Mouse (Mus musculus): ENCODE results near the gene Mpv17. TPM values are rescaled to one million over a fixed set of nuclear protein-coding genes. Genes with fewer than 3 reads are reported as not detected.

Gene Mpv17
- polyA plus RNA-seq, 1 experiment from 2014 or later, result 77.0 TPM

DNA sequence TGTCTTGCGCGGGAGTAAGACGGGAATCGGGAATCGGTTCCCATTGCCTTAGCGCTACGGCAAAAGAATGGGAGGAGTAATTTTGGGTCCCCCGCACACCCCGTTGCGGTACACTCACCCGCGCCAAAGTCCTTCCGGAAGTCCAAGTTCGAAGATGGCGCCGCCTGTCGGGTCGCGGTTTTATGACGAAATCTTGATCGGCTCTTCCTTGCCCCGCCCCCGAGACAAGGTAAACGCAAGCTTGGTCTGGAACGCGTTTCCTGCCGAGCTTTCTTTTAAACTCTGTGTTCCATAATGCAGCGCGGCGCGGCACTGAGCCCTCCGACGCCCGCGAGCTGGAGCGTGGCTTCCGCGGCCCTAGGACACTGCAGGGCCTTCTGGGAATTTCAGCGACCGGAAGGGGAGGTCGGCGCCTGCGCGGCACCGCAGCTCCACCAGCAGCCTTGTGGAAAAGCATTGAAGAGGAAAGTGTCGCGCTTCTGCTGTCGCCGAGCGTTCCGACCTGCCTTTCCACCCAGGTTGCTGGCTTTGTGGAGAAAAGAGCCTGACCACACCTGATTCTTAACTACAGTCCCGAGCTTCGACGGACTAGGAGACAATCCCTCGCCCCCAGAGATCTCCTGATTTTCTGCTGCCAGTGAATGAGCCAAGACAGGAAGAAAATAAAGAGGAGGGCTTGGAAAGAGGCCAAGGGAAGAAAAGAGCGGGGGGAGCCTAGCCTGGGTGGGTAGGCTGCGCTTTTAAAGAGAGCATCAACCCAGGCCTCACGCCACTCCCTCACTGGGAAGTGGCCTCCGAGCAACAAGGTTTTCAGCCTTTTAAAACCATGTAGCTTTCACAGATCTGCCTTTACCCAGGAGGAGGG lies 25.9 kb upstream of the Mpv17 start, which contains the start of the genes Gm29609 and Gtf3c2:
TSS of gene Gm29609 (minus strand) at position 146 of the 865 bp plus-strand sequence.
TSS of gene Gtf3c2 (minus strand) at position 379 of the 865 bp plus-strand sequence.
- Histone ChIP-seq H3K9me3 (replicated peaks) (no peaks in the 10 kb centered on the region), H3K4me2 (peak within 1 kb of the TSS; percentile 82), H3K4me3 (peak within 1 kb of the TSS; percentile 84), H3K9ac (peak within 1 kb of the TSS; percentile 62), H3K36me3 (no peaks in the 10 kb centered on the region), H3K27ac (peak within 1 kb of the TSS; percentile 97), H3K4me1 (replicated peaks) (peaks cover 12% of the 10 kb centered on the region), H3K27me3 (no peaks in the 10 kb centered on the region)
- ATAC-seq (replicated peaks; ENCODE audit: insufficient number of reproducible peaks, insufficient read depth, low FRiP score, low read depth), result peak; percentile 97
- WGBS, result under 1% methylated on average over 59 of the region's 59 CpGs

DNA sequence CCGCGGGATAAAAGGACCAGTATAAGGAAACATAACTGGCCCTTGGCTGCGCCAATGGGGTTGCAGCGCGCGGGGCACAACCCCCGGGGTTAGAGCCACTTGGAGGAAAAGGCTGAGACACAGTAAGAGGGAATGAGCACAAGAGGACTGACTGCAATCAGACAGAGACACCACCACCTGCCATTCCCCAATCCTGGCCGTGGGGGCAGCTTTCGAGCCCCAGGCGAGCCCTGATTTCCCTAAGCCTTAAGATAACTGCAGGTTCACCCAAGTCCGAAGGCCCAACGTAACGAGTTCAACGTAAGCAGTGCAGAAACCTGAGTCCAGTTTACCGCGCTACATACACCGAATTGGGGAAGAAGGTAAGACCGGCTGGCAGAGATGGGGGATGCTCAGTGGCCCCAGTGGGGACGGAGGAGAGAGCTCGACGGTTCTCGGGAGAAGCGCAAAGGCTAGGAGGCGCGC lies 25.3 kb upstream of the Mpv17 start:
- H3K9ac ChIP-seq, result peak overlapping the region; percentile 62
- no peaks in the 10 kb centered on the region for H3K9me3 ChIP-seq (replicated peaks)
- no peaks in the 10 kb centered on the region for H3K27me3 ChIP-seq
- H3K4me3 ChIP-seq, result peak overlapping the region; percentile 84
- WGBS, result under 1% methylated on average over 25 of the region's 25 CpGs
- ATAC-seq (replicated peaks; ENCODE audit: insufficient number of reproducible peaks, insufficient read depth, low FRiP score, low read depth), result peak; percentile 61
- H3K4me1 ChIP-seq (replicated peaks), result peaks cover 12% of the 10 kb centered on the region
- no peaks in the 10 kb centered on the region for H3K36me3 ChIP-seq
- H3K4me2 ChIP-seq, result peak overlapping the region; percentile 82
- H3K27ac ChIP-seq, result peak overlapping the region; percentile 97

DNA sequence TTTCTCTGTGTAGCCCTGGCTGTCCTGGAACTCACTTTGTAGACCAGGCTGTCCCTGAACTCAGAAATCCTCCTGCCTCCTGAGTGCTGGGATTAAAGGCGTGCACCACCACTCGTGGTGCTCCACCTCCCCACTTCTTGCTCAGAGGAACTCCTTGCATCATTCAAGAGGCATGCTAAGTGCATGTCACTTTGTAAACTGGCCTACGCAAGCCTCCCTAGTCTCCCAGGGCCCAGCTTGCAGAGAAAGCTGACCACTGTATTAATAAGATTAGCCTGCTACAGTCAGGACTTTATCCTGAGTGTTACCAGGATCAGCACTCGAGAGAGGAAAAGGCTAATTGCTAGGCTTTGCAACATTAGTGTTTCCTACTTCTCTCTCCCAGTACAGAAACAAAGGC lies 14.6 kb upstream of the Mpv17 start:
- no peak for ATAC-seq (replicated peaks; ENCODE audit: insufficient number of reproducible peaks, insufficient read depth, low FRiP score, low read depth)
- Histone ChIP-seq H3K4me2 (no peak overlapping the region), H3K27me3 (no peaks in the 10 kb centered on the region), H3K9me3 (replicated peaks) (no peaks in the 10 kb centered on the region), H3K4me1 (replicated peaks) (no peaks in the 10 kb centered on the region), H3K36me3 (peaks cover 94% of the 10 kb centered on the region), H3K27ac (no peak overlapping the region), H3K9ac (no peak overlapping the region), H3K4me3 (no peak overlapping the region)
- WGBS, result 79% methylated on average over 4 of the region's 4 CpGs

DNA sequence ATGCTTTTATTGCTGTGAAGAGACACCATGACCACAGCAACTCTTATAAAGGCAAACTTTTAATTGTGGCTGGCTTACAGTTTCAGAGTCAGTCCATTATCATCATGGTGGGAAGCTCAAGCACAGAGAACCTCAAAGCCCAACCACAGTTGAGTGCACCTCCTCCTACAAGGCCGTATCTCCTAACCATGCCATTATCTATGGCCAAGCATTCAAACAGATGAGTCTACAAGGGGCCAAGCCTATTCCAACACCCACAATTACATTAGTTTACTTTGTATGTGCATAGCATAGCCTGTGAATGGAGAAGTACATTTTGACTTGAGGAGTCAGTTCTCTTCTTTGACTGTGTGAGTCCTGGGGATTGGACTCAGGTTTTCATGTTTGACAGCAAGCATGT lies 10.8 kb upstream of the Mpv17 start:
- H3K27ac ChIP-seq, result no peak overlapping the region
- no peak overlapping the region for H3K9ac ChIP-seq
- H3K27me3 ChIP-seq, result no peaks in the 10 kb centered on the region
- 78% methylated on average over 1 of the region's 1 CpGs for WGBS
- H3K4me3 ChIP-seq, result no peak overlapping the region
- H3K4me2 ChIP-seq, result no peak overlapping the region
- no peaks in the 10 kb centered on the region for H3K4me1 ChIP-seq (replicated peaks)
- H3K36me3 ChIP-seq, result peaks cover 90% of the 10 kb centered on the region
- H3K9me3 ChIP-seq (replicated peaks), result no peaks in the 10 kb centered on the region
- ATAC-seq (replicated peaks; ENCODE audit: insufficient number of reproducible peaks, insufficient read depth, low FRiP score, low read depth), result no peak

DNA sequence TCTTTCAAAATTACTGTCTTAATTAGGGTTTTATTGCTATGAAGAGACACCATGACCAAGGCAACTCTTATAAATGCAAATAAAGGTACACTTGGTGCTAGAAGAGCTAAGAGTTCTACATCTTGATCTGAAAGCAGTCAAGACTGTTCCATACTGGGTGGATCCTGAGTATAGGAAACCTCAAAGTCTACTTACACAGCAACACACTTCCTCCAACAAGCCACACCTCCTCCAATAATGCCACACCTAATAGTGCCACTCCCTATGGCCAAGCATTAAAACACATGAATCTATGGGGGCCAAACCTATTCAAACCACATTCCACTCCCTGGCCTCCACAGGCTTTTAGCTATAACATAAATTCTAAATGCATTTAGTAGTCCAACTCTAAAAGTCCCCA lies 8.4 kb upstream of the Mpv17 start:
- Histone ChIP-seq H3K9ac (no peak overlapping the region), H3K27ac (no peak overlapping the region), H3K4me1 (replicated peaks) (no peaks in the 10 kb centered on the region), H3K4me2 (no peak overlapping the region), H3K27me3 (no peaks in the 10 kb centered on the region), H3K36me3 (peaks cover 91% of the 10 kb centered on the region), H3K4me3 (no peak overlapping the region), H3K9me3 (replicated peaks) (no peaks in the 10 kb centered on the region)
- no peak for ATAC-seq (replicated peaks; ENCODE audit: insufficient number of reproducible peaks, insufficient read depth, low FRiP score, low read depth)

DNA sequence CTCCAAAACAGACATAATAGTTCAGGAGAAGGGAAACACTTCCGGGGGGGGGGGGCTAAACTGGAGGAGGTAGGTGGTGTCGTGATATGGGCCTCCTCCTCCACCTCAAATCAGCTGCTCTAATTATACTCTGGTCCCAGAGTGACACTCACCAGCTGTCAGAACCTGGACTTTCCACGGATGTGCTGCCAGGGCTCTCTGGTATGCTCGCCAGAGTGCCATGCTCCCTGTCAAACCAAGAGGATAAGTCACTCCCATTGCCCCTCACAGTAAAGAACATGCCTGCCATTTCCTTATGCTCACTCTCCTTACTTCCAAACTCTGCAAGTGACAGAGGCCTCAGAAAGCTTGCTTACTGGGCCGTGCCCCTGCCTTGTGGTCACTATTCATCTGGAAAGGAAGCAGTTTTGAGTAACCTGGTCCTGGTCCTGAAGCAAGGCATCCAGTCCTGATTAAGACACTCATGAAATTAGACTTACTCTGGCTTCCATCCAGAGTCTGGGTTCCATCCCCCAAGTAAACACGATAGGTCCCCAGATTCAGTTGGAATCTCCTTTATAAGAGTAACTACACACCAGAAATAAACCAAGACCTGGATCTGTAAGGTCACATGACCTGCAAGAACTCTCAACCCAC lies 417 bp downstream of the Mpv17 start:
- Histone ChIP-seq H3K27me3 (no peaks in the 10 kb centered on the region), H3K27ac (peak overlapping the region; percentile 78), H3K9ac (peak overlapping the region; percentile 68), H3K4me1 (replicated peaks) (peaks cover 26% of the 10 kb centered on the region), H3K4me3 (peak overlapping the region; percentile 77), H3K4me2 (peak overlapping the region; percentile 79), H3K9me3 (replicated peaks) (no peaks in the 10 kb centered on the region), H3K36me3 (peaks cover 32% of the 10 kb centered on the region)
- 0 out of 2 replicates have a peak, but pooled peaks have one; percentile 12 for ATAC-seq (replicated peaks; ENCODE audit: insufficient number of reproducible peaks, insufficient read depth, low FRiP score, low read depth)
- WGBS, result 29% methylated on average over 6 of the region's 6 CpGs

DNA sequence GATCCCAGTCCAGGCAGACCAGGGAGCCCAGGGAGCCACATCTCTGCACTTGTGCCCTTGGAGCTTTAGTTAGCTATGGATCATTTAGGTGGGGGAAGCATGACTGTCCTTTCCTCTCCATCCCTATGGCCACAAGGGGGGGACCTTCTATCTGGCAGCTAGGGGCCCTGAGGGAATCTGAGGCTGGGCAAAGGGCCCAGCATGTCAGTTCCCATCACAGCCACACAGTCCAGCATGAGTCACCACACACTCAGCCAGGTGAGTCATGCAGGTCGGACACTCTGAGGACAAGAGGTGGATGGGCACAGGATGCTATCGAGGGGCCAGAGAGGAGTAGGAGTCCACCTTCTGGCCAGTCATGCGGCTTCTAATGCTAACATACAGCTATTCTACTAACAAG lies 2.3 kb downstream of the Mpv17 start:
- H3K4me2 ChIP-seq, result no peak overlapping the region
- 62% methylated on average over 3 of the region's 3 CpGs for WGBS
- no peaks in the 10 kb centered on the region for H3K9me3 ChIP-seq (replicated peaks)
- ATAC-seq (replicated peaks; ENCODE audit: insufficient number of reproducible peaks, insufficient read depth, low FRiP score, low read depth), result no peak
- H3K36me3 ChIP-seq, result peaks cover 13% of the 10 kb centered on the region
- no peak overlapping the region for H3K4me3 ChIP-seq
- H3K4me1 ChIP-seq (replicated peaks), result peaks cover 26% of the 10 kb centered on the region
- no peak overlapping the region for H3K9ac ChIP-seq
- H3K27me3 ChIP-seq, result no peaks in the 10 kb centered on the region
- H3K27ac ChIP-seq, result no peak overlapping the region

DNA sequence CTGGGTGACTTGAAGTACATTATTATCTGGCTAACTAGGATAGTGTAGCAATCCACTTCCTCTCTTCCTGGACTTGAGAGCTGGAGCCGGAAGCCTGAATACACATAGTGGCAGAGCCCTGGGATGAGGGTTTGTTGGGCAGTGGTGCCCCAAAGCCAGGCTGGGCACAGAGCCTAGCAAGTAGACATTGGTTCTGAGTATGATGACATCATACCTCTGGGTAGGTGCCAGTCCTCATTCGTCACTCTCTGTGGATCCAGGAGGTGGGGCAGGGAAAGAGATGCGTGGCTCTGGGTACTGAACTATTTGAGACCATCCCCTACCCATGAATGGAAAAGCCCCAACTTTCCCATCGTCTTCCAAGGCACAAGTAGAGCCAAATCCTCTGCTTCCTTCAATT lies 4.3 kb downstream of the Mpv17 start:
- H3K36me3 ChIP-seq, result peaks cover 7% of the 10 kb centered on the region
- no peak overlapping the region for H3K4me3 ChIP-seq
- WGBS, result 77% methylated on average over 4 of the region's 4 CpGs
- H3K27me3 ChIP-seq, result no peaks in the 10 kb centered on the region
- H3K27ac ChIP-seq, result no peak overlapping the region
- H3K9me3 ChIP-seq (replicated peaks), result no peaks in the 10 kb centered on the region
- H3K9ac ChIP-seq, result no peak overlapping the region
- H3K4me1 ChIP-seq (replicated peaks), result peaks cover 25% of the 10 kb centered on the region
- no peak for ATAC-seq (replicated peaks; ENCODE audit: insufficient number of reproducible peaks, insufficient read depth, low FRiP score, low read depth)
- no peak overlapping the region for H3K4me2 ChIP-seq

DNA sequence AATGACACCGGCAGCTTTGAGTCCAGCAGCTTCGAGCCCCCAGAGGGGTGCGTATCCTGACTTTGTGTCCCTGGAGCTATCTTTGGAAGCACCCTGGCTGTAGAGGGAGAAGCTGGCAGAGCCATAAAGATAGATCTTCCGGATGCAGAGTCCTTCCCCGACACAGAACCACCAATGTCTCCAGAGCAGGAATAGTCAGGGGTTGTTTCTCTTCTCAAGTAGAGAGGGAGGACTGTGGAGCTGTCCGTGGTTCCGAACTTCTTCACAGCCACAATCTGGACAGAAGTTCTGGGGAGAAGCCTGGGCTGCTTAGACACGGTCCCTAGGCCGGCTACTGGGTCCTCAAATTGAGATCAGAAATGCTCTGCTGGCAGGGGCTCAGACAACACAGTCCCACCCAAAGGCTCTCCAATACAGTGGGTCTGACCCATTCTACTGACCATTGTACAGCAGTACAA lies 15.1 kb downstream of the Mpv17 start:
- peak overlapping the region; percentile 31 for H3K4me3 ChIP-seq
- 7% methylated on average over 9 of the region's 9 CpGs for WGBS
- no peak; the same call in 1 of the 2 replicates for ATAC-seq (replicated peaks; ENCODE audit: insufficient number of reproducible peaks, insufficient read depth, low FRiP score, low read depth)

DNA sequence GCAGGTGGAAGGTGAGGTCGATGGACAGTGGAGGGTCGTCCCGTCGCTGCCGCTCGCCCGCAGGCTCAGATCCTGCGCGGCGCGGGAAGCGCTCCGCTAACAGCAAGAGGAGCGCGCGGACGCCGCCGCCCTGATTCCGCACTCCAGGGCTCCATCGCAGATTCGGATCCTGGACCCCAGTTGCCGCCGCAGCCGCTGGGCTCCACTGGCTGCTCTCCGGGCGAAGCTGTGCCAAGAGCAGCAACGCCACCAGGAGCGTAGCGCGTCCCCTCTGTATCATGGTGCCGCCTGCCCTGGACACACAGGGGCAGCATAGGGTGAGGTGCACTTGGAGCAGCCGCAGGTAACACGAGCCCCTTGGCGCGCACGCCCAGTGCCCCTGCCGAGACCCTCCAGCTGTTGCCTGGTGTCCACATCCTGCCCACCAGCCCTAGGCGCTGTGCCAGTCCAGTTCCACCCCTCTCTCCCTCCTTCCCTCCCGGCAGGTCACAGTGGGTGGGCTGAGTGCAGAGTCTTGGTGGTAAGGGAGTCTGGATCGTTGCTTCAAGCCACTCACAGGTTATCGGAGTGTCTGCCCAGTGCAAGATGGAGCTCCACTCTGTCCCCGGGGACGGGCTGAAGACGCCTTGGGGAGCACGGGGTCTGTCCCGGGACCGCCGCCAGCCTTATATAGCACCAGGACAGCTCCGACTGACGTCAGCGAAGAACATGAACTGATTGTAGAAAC lies 15.6 kb downstream of the Mpv17 start, which contains the start of gene Ucn:
TSS of gene Ucn (minus strand) at position 589 of the 727 bp plus-strand sequence.
- Histone ChIP-seq H3K27me3 (peaks cover 64% of the 10 kb centered on the region), H3K9ac (no peak within 1 kb of the TSS), H3K4me3 (peak within 1 kb of the TSS; percentile 31), H3K9me3 (replicated peaks) (no peaks in the 10 kb centered on the region), H3K4me1 (replicated peaks) (peaks cover 25% of the 10 kb centered on the region), H3K4me2 (peak within 1 kb of the TSS; percentile 57), H3K36me3 (peaks cover 9% of the 10 kb centered on the region), H3K27ac (no peak within 1 kb of the TSS)
- 2% methylated on average over 52 of the region's 52 CpGs for WGBS
- ATAC-seq (replicated peaks; ENCODE audit: insufficient number of reproducible peaks, insufficient read depth, low FRiP score, low read depth), result no peak; the same call in 1 of the 2 replicates

More for the DNA sequence above, 15.1 kb downstream of the Mpv17 start:
- no peak overlapping the region for H3K27ac ChIP-seq
- peaks cover 25% of the 10 kb centered on the region for H3K4me1 ChIP-seq (replicated peaks)
- H3K9me3 ChIP-seq (replicated peaks), result no peaks in the 10 kb centered on the region
- peaks cover 11% of the 10 kb centered on the region for H3K36me3 ChIP-seq
- no peak overlapping the region for H3K9ac ChIP-seq
- peak overlapping the region; percentile 57 for H3K4me2 ChIP-seq
- H3K27me3 ChIP-seq, result peaks cover 60% of the 10 kb centered on the region

DNA sequence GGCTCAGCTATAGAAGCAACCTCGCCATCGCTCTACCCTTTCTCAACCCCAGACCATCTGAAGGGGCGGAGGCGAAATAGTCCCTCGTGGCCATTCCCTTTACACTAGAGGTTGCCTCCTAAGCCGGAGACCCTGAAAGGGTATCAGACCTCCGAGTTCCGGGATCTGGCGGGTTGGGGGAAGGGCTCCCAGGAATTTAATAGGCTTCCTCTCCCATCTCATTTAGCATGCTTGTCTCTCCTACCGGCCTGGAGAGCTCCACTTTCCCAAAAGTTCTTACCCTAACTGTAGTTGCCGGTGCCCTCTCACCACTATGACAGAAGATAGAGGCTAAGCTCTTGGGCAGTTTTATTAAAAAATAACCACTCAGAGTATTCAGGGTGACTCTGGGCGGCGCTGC lies 16.4 kb downstream of the Mpv17 start:
- 2% methylated on average over 13 of the region's 13 CpGs for WGBS
- H3K27me3 ChIP-seq, result peaks cover 64% of the 10 kb centered on the region
- H3K4me3 ChIP-seq, result peak overlapping the region; percentile 31
- H3K27ac ChIP-seq, result no peak overlapping the region
- H3K4me2 ChIP-seq, result peak overlapping the region; percentile 57
- no peak for ATAC-seq (replicated peaks; ENCODE audit: insufficient number of reproducible peaks, insufficient read depth, low FRiP score, low read depth)
- H3K9me3 ChIP-seq (replicated peaks), result no peaks in the 10 kb centered on the region
- no peak overlapping the region for H3K9ac ChIP-seq
- peaks cover 5% of the 10 kb centered on the region for H3K36me3 ChIP-seq
- peaks cover 25% of the 10 kb centered on the region for H3K4me1 ChIP-seq (replicated peaks)
